Mouse (Mus musculus) MEL (cell line): Measurements from ENCODE around the gene Nicn1. TPM values are rescaled to one million over a fixed set of nuclear protein-coding genes. Genes with fewer than 3 reads are reported as not detected.

Source experiments
- DNase-seq: peaks from one replicate; pipeline ENCODE4 v3.0.0; 2011; ENCODE audit warnings: low read depth, low spot score
- H3K27ac ChIP-seq: 2 replicates; pipeline ENCODE4 v1.5.1; 2012; ENCODE audit warnings: low read depth, mild to moderate bottlenecking, control low read depth, low read length, moderate library complexity; ENCODE audit not compliant: control insufficient read depth
- H3K27me3 ChIP-seq, 2 experiments: fragments of 150-350 bp in 1 of 2; sonication (generic) in 1 of 2; 2 replicates each; pipeline ENCODE4 v1.6.1; 2012; ENCODE audit warnings: low read length in 2 of 2, mild to moderate bottlenecking in 2 of 2, improper control_type of control experiment in 1 of 2, moderate library complexity in 1 of 2; ENCODE audit not compliant: insufficient read depth in 2 of 2, control insufficient read depth in 1 of 2
- H3K36me3 ChIP-seq, 2 experiments: 2 replicates each; pipeline ENCODE4 v1.6.1; 2012 to 2014; ENCODE audit warnings: low read length in 2 of 2, improper control_type of control experiment in 1 of 2, inconsistent platforms in 1 of 2, mild to moderate bottlenecking in 1 of 2; ENCODE audit not compliant: insufficient read depth in 2 of 2, control insufficient read depth in 1 of 2
- H3K4me1 ChIP-seq, 2 experiments: fragments of 150-350 bp in 1 of 2; sonication (generic) in 1 of 2; 2 replicates each; pipeline ENCODE4 v1.6.1; 2012; ENCODE audit warnings: low read length in 2 of 2, improper control_type of control experiment in 1 of 2, mild to moderate bottlenecking in 1 of 2; ENCODE audit not compliant: insufficient read depth in 2 of 2, control insufficient read depth in 1 of 2
- H3K4me3 ChIP-seq, 2 experiments: fragments of 150-350 bp in 1 of 2; sonication (generic) in 1 of 2; 2 replicates each; pipeline ENCODE4 v1.5.1; 2012; ENCODE audit warnings: low read depth in 2 of 2, low read length in 2 of 2, mild to moderate bottlenecking in 2 of 2, moderate library complexity in 2 of 2, control low read depth in 1 of 2, improper control_type of control experiment in 1 of 2; ENCODE audit not compliant: control insufficient read depth in 1 of 2, insufficient read depth in 1 of 2
- H3K79me2 ChIP-seq: 2 replicates; pipeline ENCODE4 v1.6.1; 2012; ENCODE audit warnings: mild to moderate bottlenecking, low read length, moderate library complexity; ENCODE audit not compliant: control insufficient read depth, poor library complexity, insufficient read depth
- H3K9ac ChIP-seq: 2 replicates; pipeline ENCODE4 v1.6.1; 2012; ENCODE audit warnings: low read depth, mild to moderate bottlenecking, control low read depth, low read length, moderate library complexity; ENCODE audit not compliant: control insufficient read depth, poor library complexity, severe bottlenecking
- H3K9me3 ChIP-seq: fragments of 150-350 bp; sonication (generic); replicated peaks from 2 replicates; pipeline ENCODE4 v1.6.1; 2012; ENCODE audit warnings: mild to moderate bottlenecking, low read length, improper control_type of control experiment, moderate library complexity; ENCODE audit not compliant: insufficient read depth
- CHD1 ChIP-seq: IDR thresholded peaks from 2 replicates; pipeline ENCODE4 v1.6.1; 2012; ENCODE audit warnings: low read depth, mild to moderate bottlenecking, inconsistent platforms, low read length, improper control_type of control experiment
- ELF1 ChIP-seq: IDR thresholded peaks from 2 replicates; pipeline ENCODE4 v1.6.1; 2014; ENCODE audit warnings: low read depth, mild to moderate bottlenecking, inconsistent platforms, low read length, improper control_type of control experiment, moderate library complexity
- EP300 ChIP-seq, 2 experiments: IDR thresholded peaks; 2 replicates each; pipeline ENCODE4 v1.6.1; 2011; ENCODE audit warnings: improper control_type of control experiment in 2 of 2, low read length in 2 of 2, low read depth in 1 of 2, mild to moderate bottlenecking in 1 of 2
- GATA1 ChIP-seq: IDR thresholded peaks from 2 replicates; pipeline ENCODE4 v1.6.1; 2011; ENCODE audit warnings: low read depth, low read length, improper control_type of control experiment
- HCFC1 ChIP-seq: IDR thresholded peaks from 2 replicates; pipeline ENCODE4 v1.6.1; 2012; ENCODE audit warnings: low read depth, mild to moderate bottlenecking, inconsistent platforms, low read length, improper control_type of control experiment, moderate library complexity
- KAT2A ChIP-seq: conservative IDR thresholded peaks from 2 replicates; pipeline ENCODE4 v1.6.1; 2012; ENCODE audit warnings: low read depth, low read length, improper control_type of control experiment, inconsistent platforms
- MAFK ChIP-seq: IDR thresholded peaks from 2 replicates; pipeline ENCODE4 v1.6.1; 2011; ENCODE audit warnings: low read depth, mild to moderate bottlenecking, low read length, improper control_type of control experiment, borderline replicate concordance
- MAX ChIP-seq: IDR thresholded peaks from 2 replicates; pipeline ENCODE4 v1.6.1; 2011; ENCODE audit warnings: low read length, improper control_type of control experiment
- MAZ ChIP-seq: IDR thresholded peaks from 2 replicates; pipeline ENCODE4 v1.6.1; 2012; ENCODE audit warnings: low read depth, mild to moderate bottlenecking, inconsistent platforms, low read length, improper control_type of control experiment
- MEF2A ChIP-seq: IDR thresholded peaks from 2 replicates; pipeline ENCODE4 v1.6.1; 2014; ENCODE audit warnings: low read depth, mild to moderate bottlenecking, inconsistent platforms, low read length, improper control_type of control experiment; ENCODE audit not compliant: poor library complexity, insufficient replicate concordance, severe bottlenecking; ENCODE audit errors: extremely low read depth
- NELFE ChIP-seq: IDR thresholded peaks from 2 replicates; pipeline ENCODE4 v1.6.1; 2011; ENCODE audit warnings: low read depth, low read length, improper control_type of control experiment
- NRF1 ChIP-seq: IDR thresholded peaks from 2 replicates; pipeline ENCODE4 v1.6.1; 2014; ENCODE audit warnings: low read depth, mild to moderate bottlenecking, inconsistent platforms, low read length, improper control_type of control experiment, moderate library complexity; ENCODE audit not compliant: poor library complexity, insufficient read depth, severe bottlenecking
- POLR2A ChIP-seq, 2 experiments: IDR thresholded peaks; 2 replicates each; pipeline ENCODE4 v1.6.1; 2011 to 2012; ENCODE audit warnings: low read length in 2 of 2, mild to moderate bottlenecking in 2 of 2, control low read depth in 1 of 2, improper control_type of control experiment in 1 of 2, low read depth in 1 of 2, moderate library complexity in 1 of 2; ENCODE audit not compliant: control insufficient read depth in 1 of 2, insufficient read depth in 1 of 2, poor library complexity in 1 of 2
- POLR2AphosphoS5 ChIP-seq: IDR thresholded peaks from 2 replicates; pipeline ENCODE4 v1.6.1; 2012; ENCODE audit warnings: low read depth, borderline replicate concordance, mild to moderate bottlenecking, inconsistent platforms, low read length, moderate library complexity, mixed read lengths
- TAL1 ChIP-seq: IDR thresholded peaks from 2 replicates; pipeline ENCODE4 v1.6.1; 2012; ENCODE audit warnings: mild to moderate bottlenecking, inconsistent platforms, low read length, moderate library complexity, mixed read lengths
- TBP ChIP-seq: IDR thresholded peaks from 2 replicates; pipeline ENCODE4 v1.8.0; 2011; ENCODE audit warnings: low read depth, low read length, improper control_type of control experiment
- TCF12 ChIP-seq: IDR thresholded peaks from 2 replicates; pipeline ENCODE4 v1.6.1; 2014; ENCODE audit warnings: low read depth, mild to moderate bottlenecking, inconsistent platforms, low read length, improper control_type of control experiment, moderate library complexity
- USF1 ChIP-seq: IDR thresholded peaks from 2 replicates; pipeline ENCODE4 v1.6.1; 2014; ENCODE audit warnings: low read depth, mild to moderate bottlenecking, inconsistent platforms, low read length, improper control_type of control experiment, moderate library complexity
- USF2 ChIP-seq, 2 experiments: IDR thresholded peaks; 2 replicates each; pipeline ENCODE4 v1.6.1; 2011 to 2012; ENCODE audit warnings: improper control_type of control experiment in 2 of 2, low read length in 2 of 2, borderline replicate concordance in 1 of 2, inconsistent platforms in 1 of 2, low read depth in 1 of 2, mild to moderate bottlenecking in 1 of 2; ENCODE audit not compliant: insufficient read depth in 1 of 2
- ZC3H11A ChIP-seq: IDR thresholded peaks from 2 replicates; pipeline ENCODE4 v1.6.1; 2012; ENCODE audit warnings: low read depth, mild to moderate bottlenecking, inconsistent platforms, low read length, improper control_type of control experiment
- ZMIZ1 ChIP-seq: IDR thresholded peaks from 2 replicates; pipeline ENCODE4 v1.6.1; 2012; ENCODE audit warnings: low read depth, mild to moderate bottlenecking, inconsistent platforms, low read length, improper control_type of control experiment, moderate library complexity
- polyA plus RNA-seq, 2 experiments: library from polyadenylated mRNA; stranded (reverse) in 1 of 2; unstranded in 1 of 2; fragments of >175 nt in 1 of 2; fragments of >200 nt in 1 of 2; gene quantifications; 2 replicates each; pipeline versions ENCODE4 v1.2.1 to v1.2.4; 2012; ENCODE audit warnings: low replicate concordance in 2 of 2, low read depth in 1 of 2; ENCODE audit not compliant: insufficient read length in 2 of 2, insufficient read depth in 1 of 2, missing spikeins in 1 of 2
- total RNA-seq: library from RNA; depleted of rRNA; stranded (reverse); fragments of 300-350 nt; gene quantifications from 2 replicates; pipeline ENCODE4 v1.2.3, GENCODE M21; 2012

Nicn1 gene
- total and polyA plus RNA-seq, 3 experiments, result 1.6 to 4.7 TPM; not detected in 1

- peaks cover 33% of the 10 kb centered on the region for H3K79me2 ChIP-seq
- H3K9ac ChIP-seq, result peak overlapping the region; percentile 53
- H3K4me3 ChIP-seq, result peak overlapping the region in 1 of 2 experiments; percentile 30; a peak in 3 of 4 replicates
- DNase-seq, result peak; percentile 77
- peak overlapping the region; percentile 98 for H3K27ac ChIP-seq
- no peaks in the 10 kb centered on the region for H3K9me3 ChIP-seq
- H3K4me1 ChIP-seq, result peaks cover 21 to 45% of the 10 kb centered on the region in 2 experiments
- TF ChIP-seq POLR2A (IDR thresholded peaks at IDR 0.05; ENCODE audit: control insufficient read depth in 1 of 2, insufficient read depth in 1 of 2, low read depth in 1 of 2, low read length in 2 of 2, poor library complexity in 1 of 2) (0 out of 4 replicates have a peak, but pooled peaks of 1 of the 2 experiments have one; percentile 18), ZC3H11A (no peak), HCFC1 (no peak), ELF1 (no peak), TCF12 (peak; percentile 59; the same call in 1 of the 2 replicates), NELFE (no peak), KAT2A (no peak), MAX (no peak), NRF1 (no peak), USF1 (no peak), TBP (peak; percentile 90), MAZ (0 out of 2 replicates have a peak, but pooled peaks have one; percentile 6), ZMIZ1 (no peak), POLR2AphosphoS5 (no peak), TAL1 (peak; percentile 69), EP300 (IDR thresholded peaks at IDR 0.05; ENCODE audit: low read depth in 1 of 2, low read length in 2 of 2) (peak; percentile 45 to 50; a peak in 3 of 4 replicates), USF2 (IDR thresholded peaks at IDR 0.05; ENCODE audit: borderline replicate concordance in 1 of 2, insufficient read depth in 1 of 2, low read depth in 1 of 2, low read length in 2 of 2) (no peak), CHD1 (no peak), GATA1 (peak; percentile 69), MAFK (no peak), MEF2A (no peak)
- peaks cover 0 to 41% of the 10 kb centered on the region in 2 experiments; a peak in 2 of 4 replicates for H3K36me3 ChIP-seq
- no peaks in the 10 kb centered on the region for H3K27me3 ChIP-seq
Measured at GRCm38 (mm10) chr9:108343835-108344234, 53.6 kb downstream of the Nicn1 start.
